Mouse (Mus musculus): ENCODE results near the gene Abhd6.

DNA sequence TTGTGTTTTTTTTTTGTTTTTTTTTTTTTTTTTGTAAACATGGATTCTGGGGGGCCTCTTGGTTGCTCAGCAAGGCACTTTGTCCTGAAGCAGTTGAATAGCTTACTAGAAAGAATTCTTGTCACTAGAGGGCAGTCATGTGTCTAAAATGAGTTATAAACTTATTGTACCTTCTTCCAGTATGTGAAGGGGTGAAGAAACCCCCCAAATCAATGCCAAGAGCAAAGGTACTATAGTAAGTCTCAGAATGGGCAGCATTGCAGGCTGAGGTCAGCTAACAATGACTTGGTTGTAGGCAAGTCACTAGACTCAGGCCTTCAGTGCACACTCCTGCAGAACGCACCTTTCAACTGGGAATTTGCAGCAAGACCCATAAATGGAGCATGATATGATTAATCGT lies 89.9 kb downstream of the Abhd6 start:
- TF ChIP-seq CTCF (IDR thresholded peaks at IDR 0.05; ENCODE audit: low read depth, low read length) (no peak), GATA1 (IDR thresholded peaks at IDR 0.05; ENCODE audit: borderline replicate concordance, low read length) (no peak), TAL1 (conservative IDR thresholded peaks at IDR 0.05; ENCODE audit: low read depth, low read length) (no peak), GATA2 (IDR thresholded peaks at IDR 0.05; ENCODE audit: borderline replicate concordance, low read depth, low read length) (no peak), POLR2AphosphoS5 (IDR thresholded peaks at IDR 0.05; ENCODE audit: insufficient replicate concordance, low read depth, low read length) (no peak)
